Mouse (Mus musculus) lung, postnatal 14 days (tissue): ENCODE results near the gene Mrps5.

ENCODE experiments used
- DNase-seq: peaks from one replicate; pipeline ENCODE4 v3.0.0; 2021

Mrps5 gene

DNA sequence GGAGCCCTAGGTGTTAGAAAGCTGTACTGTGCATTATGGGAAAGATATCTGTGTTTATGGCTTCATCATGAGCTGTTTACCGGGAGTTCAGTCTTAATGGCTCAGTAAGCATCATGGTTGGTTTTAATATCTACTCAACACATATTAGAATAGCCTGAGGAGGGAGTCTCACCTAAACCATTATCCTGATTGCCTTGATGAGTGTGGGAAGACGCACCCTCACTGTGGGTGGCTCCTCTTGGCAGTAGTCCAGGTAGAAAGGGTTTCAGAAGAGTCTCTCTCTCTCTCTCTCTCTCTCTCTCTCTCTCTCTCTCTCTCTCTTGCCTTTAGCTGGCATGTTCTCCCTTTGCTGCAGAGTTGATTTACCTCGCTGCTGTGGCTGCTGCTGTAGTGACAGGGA lies 35.0 kb downstream of the Mrps5 start:
- DNase-seq, result no peak

GRCm38 (mm10) chr2:127624786-127625185 lies 37.8 kb downstream of the Mrps5 start:
- DNase-seq, result no peak

DNA sequence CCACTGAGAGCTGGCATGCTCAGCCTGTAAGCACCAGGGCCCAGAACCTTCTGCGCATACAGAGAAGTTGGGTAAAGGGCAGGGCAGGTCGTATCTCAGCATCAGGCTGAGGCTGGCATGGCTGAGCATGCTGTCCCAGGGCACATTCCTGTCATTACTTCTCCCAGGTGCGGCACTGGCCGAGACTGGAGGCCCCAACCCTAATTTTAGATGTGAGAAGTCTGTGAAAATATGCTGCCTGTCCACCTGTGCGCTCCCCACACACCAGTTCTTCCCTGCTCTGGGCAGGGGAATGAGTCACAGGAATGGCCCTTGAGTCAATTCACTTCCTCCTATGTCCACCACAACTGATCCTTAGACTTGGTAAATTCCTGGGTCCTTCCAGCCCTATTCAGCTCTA lies 38.6 kb downstream of the Mrps5 start:
- no peak for DNase-seq

DNA sequence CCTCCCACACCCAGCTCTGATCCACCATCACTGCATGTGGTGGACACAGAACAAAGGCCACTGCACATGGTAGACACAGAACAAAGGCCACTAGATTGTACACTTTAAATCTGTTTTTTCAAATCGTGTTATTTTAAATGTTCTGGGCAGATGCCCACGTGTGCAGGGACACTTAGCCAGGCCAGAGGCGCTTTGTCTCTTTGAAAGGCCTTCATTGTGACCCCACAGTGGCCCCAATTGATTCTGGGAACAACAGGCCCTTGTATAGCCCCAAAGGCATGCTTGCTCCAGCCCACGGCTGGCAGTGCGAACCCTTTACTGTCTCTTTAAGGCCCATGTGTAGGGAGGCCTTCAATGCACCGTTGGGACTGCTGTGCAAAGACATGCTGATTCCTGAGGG lies 40.3 kb downstream of the Mrps5 start:
- no peak for DNase-seq

GRCm38 (mm10) chr2:127627990-127628570 lies 41.1 kb downstream of the Mrps5 start:
- no peak for DNase-seq

DNA sequence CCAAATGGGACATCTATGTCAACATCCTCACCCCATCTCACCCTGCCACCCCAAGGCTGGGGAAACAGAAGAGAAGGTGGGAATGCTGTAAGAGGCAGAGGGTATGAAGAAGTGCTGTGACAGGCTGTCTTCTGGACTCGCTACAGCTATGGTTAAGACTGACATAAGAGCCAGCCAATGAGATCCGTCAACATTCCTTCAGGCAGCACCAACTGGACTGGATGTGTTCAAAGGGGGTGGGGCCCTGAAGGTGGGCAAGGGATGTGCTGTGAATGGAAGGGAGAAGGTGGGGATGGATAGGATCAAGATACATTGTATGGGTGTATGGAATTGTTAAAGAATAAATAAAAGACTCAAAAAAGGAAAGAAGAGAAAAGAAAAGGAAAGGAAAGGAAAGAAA lies 45.6 kb downstream of the Mrps5 start:
- DNase-seq, result no peak

GRCm38 (mm10) chr2:127635581-127635980 lies 48.6 kb downstream of the Mrps5 start:
- DNase-seq, result no peak

GRCm38 (mm10) chr2:127638973-127639372 lies 52.0 kb downstream of the Mrps5 start:
- no peak for DNase-seq

- no peak for DNase-seq
Measured at GRCm38 (mm10) chr2:127643728-127644704, 57.0 kb downstream of the Mrps5 start.

DNA sequence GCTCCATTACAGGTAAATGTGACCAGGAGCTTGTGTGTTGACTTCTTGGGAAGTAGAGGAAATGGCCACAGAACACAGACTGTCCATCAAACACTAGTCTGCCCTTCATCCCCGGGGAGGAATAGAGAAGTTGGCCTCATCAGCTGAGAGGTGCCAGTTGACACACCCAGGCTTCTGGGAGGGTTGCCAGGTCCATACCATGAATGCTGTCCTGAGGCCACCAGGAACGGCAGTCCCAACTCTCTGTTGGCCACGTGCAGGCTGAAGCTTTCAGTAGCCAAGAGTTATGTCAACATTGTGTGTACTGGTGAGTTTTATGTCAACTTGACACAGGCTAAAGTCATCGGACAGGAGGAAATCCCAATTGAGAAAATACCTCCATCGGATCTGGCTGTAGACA lies 59.9 kb downstream of the Mrps5 start:
- DNase-seq, result no peak

GRCm38 (mm10) chr2:127648145-127648544 lies 61.1 kb downstream of the Mrps5 start:
- no peak for DNase-seq

GRCm38 (mm10) chr2:127649921-127650320 lies 62.9 kb downstream of the Mrps5 start:
- no peak for DNase-seq

DNA sequence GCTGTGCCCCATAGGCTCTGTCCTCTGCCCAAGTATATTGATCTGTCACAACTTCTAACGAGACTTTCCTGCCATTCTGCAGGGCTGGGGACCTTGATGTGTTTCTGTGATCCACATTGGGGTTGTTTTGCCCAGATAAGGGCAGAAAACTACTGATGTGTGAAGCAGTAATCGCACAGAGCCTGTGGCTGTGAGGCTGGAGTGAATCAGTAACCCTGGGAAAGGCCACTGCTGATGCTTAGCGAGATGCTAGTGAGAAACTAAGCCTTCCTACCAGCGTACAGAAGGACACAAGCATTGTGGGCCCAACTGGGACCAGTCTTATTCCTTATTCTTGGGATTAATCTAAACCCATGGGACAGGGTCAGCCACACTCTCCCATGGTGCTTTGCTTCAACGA lies 64.6 kb downstream of the Mrps5 start:
- DNase-seq, result no peak

GRCm38 (mm10) chr2:127652335-127652734 lies 65.3 kb downstream of the Mrps5 start:
- DNase-seq, result peak; percentile 24

DNA sequence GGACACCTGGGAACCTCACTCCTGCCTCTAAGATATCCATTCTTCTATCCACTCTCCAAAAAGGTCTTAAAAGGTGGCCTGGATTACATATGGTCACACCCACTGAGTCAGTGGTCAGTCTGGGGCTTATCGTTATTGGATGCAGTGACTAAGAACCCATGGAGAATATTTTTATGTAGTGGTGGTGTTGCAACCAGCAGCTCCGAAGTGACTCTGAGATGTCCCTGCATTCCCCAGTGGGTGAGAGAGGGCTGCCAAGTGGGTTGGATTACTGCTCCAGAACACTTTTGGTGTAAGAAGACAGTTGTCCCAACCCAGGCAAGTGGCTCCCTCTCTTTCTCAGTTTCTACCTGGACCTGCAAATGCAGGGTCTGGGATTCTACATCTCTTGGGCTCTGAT lies 65.8 kb downstream of the Mrps5 start:
- DNase-seq, result no peak

- no peak for DNase-seq
Measured at GRCm38 (mm10) chr2:127654786-127655185, 67.8 kb downstream of the Mrps5 start.

GRCm38 (mm10) chr2:127655419-127655818 lies 68.4 kb downstream of the Mrps5 start:
- DNase-seq, result no peak

- peak; percentile 55 for DNase-seq
Measured at GRCm38 (mm10) chr2:127656086-127656720, 69.2 kb downstream of the Mrps5 start, which contains the start of gene Mal. Mal (minus strand) TSS chr2:127656695.
